In the genomic region with DNA sequence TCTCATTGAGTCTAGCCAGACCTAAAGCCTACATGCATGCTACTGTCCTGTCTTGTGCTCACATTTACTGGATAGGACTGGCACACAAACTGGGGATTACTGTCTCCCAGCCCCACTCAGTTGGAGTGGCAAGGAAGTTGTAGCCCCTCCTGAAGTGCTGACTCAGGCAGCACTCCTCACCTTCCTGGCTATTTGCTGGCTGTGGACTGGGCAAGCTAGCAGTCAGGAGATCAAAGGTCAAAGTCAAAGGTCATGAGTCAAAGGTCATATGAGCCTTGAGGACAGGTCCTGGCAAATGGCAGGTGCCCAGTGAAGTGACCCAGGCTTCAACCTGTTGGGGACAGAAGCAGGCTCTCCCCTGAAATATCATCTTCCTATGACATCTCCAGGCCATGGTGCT, we compare ENCODE assay signal across 13 mouse cellular contexts.
"Had no signal": no experiment of that assay in that cellular context is flagged by ENCODE, and none has a peak within 500 bp of the region (broad histone marks: within the 10 kb centered on the region; RNA-seq: fewer than 3 reads in every experiment).

No protein-coding gene starts in this region.

- H3K27ac ChIP-seq: hindbrain, embryonic 12.5 days; hindbrain, postnatal 0 days; left cerebral cortex, adult 2 months; liver, embryonic 15.5 days; macrophage; midbrain, embryonic 12.5 days had no signal

- H3K9me3 ChIP-seq: hindbrain, embryonic 12.5 days; liver, embryonic 15.5 days; megakaryocyte, embryonic 14.5 days; midbrain, embryonic 12.5 days had no signal

- H3K36me3 ChIP-seq: hindbrain, embryonic 12.5 days; liver, embryonic 15.5 days; midbrain, embryonic 12.5 days had no signal

- H3K4me3 ChIP-seq: hindbrain, embryonic 12.5 days; left cerebral cortex, adult 2 months; liver, embryonic 15.5 days; megakaryocyte, embryonic 14.5 days; midbrain, embryonic 12.5 days had no signal

- DNase-seq: liver; lung, adult 2 months; lung, postnatal 10 days; right cerebral cortex, postnatal 14 days; thymus, postnatal 4 days had no signal

- H3K4me2 ChIP-seq: hindbrain, embryonic 12.5 days; liver, embryonic 15.5 days; midbrain, embryonic 12.5 days had no signal

- H3K4me1 ChIP-seq: hindbrain, embryonic 12.5 days; midbrain, embryonic 12.5 days had no signal

- ATAC-seq: hindbrain, postnatal 0 days; midbrain, embryonic 16.5 days had no signal

- H3K27me3 ChIP-seq: hindbrain, embryonic 12.5 days; liver, embryonic 15.5 days; megakaryocyte, embryonic 14.5 days; midbrain, embryonic 12.5 days had no signal

- H3K9ac ChIP-seq: hindbrain, embryonic 12.5 days; liver, embryonic 15.5 days; midbrain, embryonic 12.5 days had no signal
